Mouse (Mus musculus) intestine, embryonic 16.5 days (tissue): Measurements from ENCODE around the gene Fbxl5. TPM values are rescaled to one million over a fixed set of nuclear protein-coding genes. Genes with fewer than 3 reads are reported as not detected.

Experiments
- ATAC-seq: fragments of 200-750 bp; cut with Nextera tagmentation; 2 replicates; pipeline ENCODE4 v1.8.0; 2017; ENCODE audit warnings: moderate TSS enrichment, moderate library complexity
- H3K27ac ChIP-seq: fragments of 300-500 bp; sonication (generic); 2 replicates; pipeline ENCODE4 v1.5.1; 2014; ENCODE audit warnings: mild to moderate bottlenecking, low read length
- H3K27me3 ChIP-seq: fragments of 300-500 bp; sonication (generic); replicated peaks from 2 replicates; pipeline ENCODE4 v1.6.1; 2014; ENCODE audit warnings: low read length, control low read depth, mixed read lengths; ENCODE audit not compliant: control insufficient read depth, insufficient read depth
- H3K36me3 ChIP-seq: fragments of 300-500 bp; sonication (generic); 2 replicates; pipeline ENCODE4 v1.6.1; 2014; ENCODE audit warnings: low read length, control low read depth; ENCODE audit not compliant: control insufficient read depth, insufficient read depth
- H3K4me1 ChIP-seq: fragments of 300-500 bp; sonication (generic); 2 replicates; pipeline ENCODE4 v1.6.1; 2014; ENCODE audit warnings: low read length, control low read depth, mixed read lengths; ENCODE audit not compliant: control insufficient read depth, insufficient read depth
- H3K4me2 ChIP-seq: fragments of 300-500 bp; sonication (generic); 2 replicates; pipeline ENCODE4 v1.6.1; 2014; ENCODE audit warnings: low read depth, low read length, control low read depth
- H3K4me3 ChIP-seq: fragments of 300-500 bp; sonication (generic); 2 replicates; pipeline ENCODE4 v1.5.1; 2014; ENCODE audit warnings: mild to moderate bottlenecking, low read length
- H3K9ac ChIP-seq: fragments of 300-500 bp; sonication (generic); 2 replicates; pipeline ENCODE4 v1.6.1; 2014; ENCODE audit warnings: low read depth, low read length
- H3K9me3 ChIP-seq: fragments of 300-500 bp; sonication (generic); 2 replicates; pipeline ENCODE4 v1.6.1; 2016; ENCODE audit warnings: low read length, control low read depth; ENCODE audit not compliant: control insufficient read depth
- WGBS: fragments of 180-500 bp; shearing (Covaris S2); extraction: QIAGEN DNeasy Blood & Tissue Kit; methylation state at CpG from one replicate; pipeline ENCODE4 v1.1.7; 2014; 5-methylcytosine and 5-hydroxymethylcytosine counted together
- polyA plus RNA-seq: library from polyadenylated mRNA; unstranded; fragments of >200 nt; fragmentation: Nextera tagmentation; extraction: Ambion mirVana; gene quantifications from 2 replicates; pipeline ENCODE4 v1.2.1, GENCODE M21; 2015

Gene Fbxl5
- polyA plus RNA-seq, 1 experiment from 2014 or later, result 57.1 TPM

DNA sequence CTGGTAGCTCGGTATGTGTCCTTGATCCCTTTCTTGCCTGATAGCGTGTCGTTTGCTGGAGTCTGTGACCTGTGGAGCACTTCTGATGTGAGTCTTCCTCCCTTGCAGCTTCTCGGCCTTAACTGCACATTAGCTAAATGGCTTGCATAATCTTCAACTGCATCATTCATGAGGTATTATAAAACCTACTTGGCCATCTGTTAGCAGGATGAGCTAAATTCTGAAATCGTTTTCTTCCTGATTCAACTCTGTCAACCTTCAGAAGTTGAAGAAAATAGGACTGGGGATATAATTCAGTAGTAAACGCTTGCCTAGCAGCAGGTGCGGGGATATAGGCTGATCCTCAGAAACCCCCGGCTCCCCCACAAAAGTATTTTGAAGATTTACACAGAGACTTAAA, 89.1 kb downstream of the Fbxl5 start:
- Histone ChIP-seq H3K27ac (no peak overlapping the region), H3K9me3 (no peaks in the 10 kb centered on the region), H3K4me2 (no peak overlapping the region), H3K36me3 (no peaks in the 10 kb centered on the region), H3K4me1 (no peaks in the 10 kb centered on the region), H3K4me3 (no peak overlapping the region), H3K9ac (no peak overlapping the region), H3K27me3 (no peaks in the 10 kb centered on the region)
- 79% methylated on average over 8 of the region's 8 CpGs for WGBS
- ATAC-seq, result no peak

DNA sequence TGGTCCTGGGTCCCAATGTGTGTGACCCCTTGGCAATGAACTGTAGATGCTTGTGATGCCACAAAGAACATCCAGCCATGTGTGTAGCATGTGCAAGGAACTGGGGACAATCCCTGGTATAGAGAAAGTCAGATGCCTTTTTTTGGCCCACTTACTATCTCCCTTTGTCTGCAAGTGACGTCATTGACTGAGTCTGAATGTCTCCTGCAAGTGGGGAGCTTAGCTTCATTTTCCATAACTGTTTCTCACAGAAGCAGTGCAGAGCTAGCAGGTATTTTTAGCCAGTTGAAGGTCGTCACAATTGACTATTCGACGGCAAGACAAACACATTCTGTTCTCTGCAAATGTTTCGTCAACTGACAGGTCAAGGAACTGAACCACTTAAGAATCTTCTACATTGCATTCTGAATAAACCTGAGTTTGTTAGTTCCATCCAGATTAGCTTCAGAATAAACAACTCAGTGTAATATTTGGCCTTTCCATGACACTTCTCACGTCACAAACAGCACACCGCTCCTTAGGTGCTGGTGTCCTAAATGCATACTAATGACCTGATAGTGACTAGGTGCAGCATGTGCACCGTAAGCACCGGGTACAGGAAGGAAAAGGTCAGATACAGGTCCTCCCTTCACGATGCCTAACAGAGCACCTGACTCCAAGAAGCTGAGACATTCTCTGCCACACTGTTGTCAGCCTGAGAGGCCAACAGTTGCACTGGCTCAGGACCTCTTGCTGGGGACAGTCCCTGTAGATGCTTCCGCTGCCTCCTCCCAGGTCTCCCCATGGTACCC, 92.9 kb downstream of the Fbxl5 start:
- 80% methylated on average over 11 of the region's 11 CpGs for WGBS

GRCm38 (mm10) chr5:43723830-43724229, 97.6 kb downstream of the Fbxl5 start:
- no peak for ATAC-seq
- Histone ChIP-seq H3K4me3 (no peak overlapping the region), H3K4me2 (no peak overlapping the region), H3K36me3 (no peaks in the 10 kb centered on the region), H3K27ac (no peak overlapping the region), H3K27me3 (no peaks in the 10 kb centered on the region), H3K9ac (no peak overlapping the region), H3K9me3 (no peaks in the 10 kb centered on the region), H3K4me1 (no peaks in the 10 kb centered on the region)
- WGBS, result 86% methylated on average over 7 of the region's 7 CpGs

More for the DNA sequence above, 92.9 kb downstream of the Fbxl5 start:
- no peak overlapping the region for H3K27ac ChIP-seq
- H3K9me3 ChIP-seq, result no peaks in the 10 kb centered on the region
- no peak overlapping the region for H3K4me3 ChIP-seq
- no peak for ATAC-seq
- H3K27me3 ChIP-seq, result no peaks in the 10 kb centered on the region
- no peaks in the 10 kb centered on the region for H3K4me1 ChIP-seq
- no peak overlapping the region for H3K4me2 ChIP-seq
- H3K9ac ChIP-seq, result no peak overlapping the region
- no peaks in the 10 kb centered on the region for H3K36me3 ChIP-seq

- 93% methylated on average over 6 of the region's 6 CpGs for WGBS
- H3K4me2 ChIP-seq, result no peak overlapping the region
- no peaks in the 10 kb centered on the region for H3K27me3 ChIP-seq
- ATAC-seq, result no peak
- H3K9me3 ChIP-seq, result no peaks in the 10 kb centered on the region
- no peak overlapping the region for H3K27ac ChIP-seq
- 0 out of 2 replicates have a peak, but pooled peaks cover 1% of the 10 kb centered on the region for H3K36me3 ChIP-seq
- H3K9ac ChIP-seq, result no peak overlapping the region
- H3K4me3 ChIP-seq, result no peak overlapping the region
- no peaks in the 10 kb centered on the region for H3K4me1 ChIP-seq
These were observed 99.0 kb downstream of the Fbxl5 start for GRCm38 (mm10) chr5:43722452-43722783.

DNA sequence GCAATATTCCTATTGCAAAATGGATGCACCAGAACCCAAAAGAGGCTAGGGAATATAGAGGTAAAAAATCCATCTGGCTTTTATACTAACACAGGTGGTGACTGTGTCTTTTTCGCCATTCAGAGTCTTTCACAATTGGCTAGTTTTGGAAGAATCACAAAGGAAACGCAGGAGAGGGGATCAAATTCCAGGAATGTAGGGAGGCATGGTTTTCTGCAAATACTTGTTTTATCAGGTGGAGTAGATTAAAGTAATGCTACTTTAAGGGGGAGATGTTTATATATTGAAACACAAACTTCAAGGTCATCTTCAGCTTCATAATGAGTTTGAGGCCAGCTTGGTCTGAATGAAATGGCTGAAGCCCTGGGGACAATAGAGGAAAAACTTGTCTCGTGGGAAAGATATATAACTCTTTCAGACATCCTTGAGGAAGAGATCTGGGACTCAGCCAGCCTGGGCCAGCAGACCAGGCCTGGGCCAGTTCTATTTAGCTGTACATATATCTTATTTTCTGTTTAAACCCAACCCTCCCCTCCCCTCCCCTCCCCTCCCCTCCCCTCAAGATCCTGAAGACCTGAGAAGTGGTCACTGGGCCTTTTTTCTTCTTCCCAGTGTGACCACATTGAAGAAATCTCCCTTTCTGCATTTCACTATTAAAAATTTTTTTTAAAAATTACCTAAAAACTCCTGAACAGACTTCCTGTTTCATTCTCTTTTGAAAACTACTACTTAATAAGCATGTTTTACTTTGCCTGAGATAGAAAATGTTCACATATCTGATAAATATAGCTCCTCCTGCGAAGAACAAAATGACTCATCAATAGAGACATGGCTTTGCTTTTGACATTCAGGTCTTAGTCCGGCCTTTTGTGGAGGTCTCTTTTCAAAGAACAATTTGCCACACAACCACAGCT, 99.6 kb downstream of the Fbxl5 start:
- H3K9ac ChIP-seq, result no peak overlapping the region
- H3K4me1 ChIP-seq, result no peaks in the 10 kb centered on the region
- H3K9me3 ChIP-seq, result no peaks in the 10 kb centered on the region
- H3K4me3 ChIP-seq, result no peak overlapping the region
- no peak for ATAC-seq
- 76% methylated on average over 5 of the region's 5 CpGs for WGBS
- no peaks in the 10 kb centered on the region for H3K27me3 ChIP-seq
- H3K4me2 ChIP-seq, result no peak overlapping the region
- H3K27ac ChIP-seq, result no peak overlapping the region
- H3K36me3 ChIP-seq, result 0 out of 2 replicates have a peak, but pooled peaks cover 4% of the 10 kb centered on the region

- no peak for ATAC-seq
- no peaks in the 10 kb centered on the region for H3K4me1 ChIP-seq
- H3K36me3 ChIP-seq, result peaks cover 15% of the 10 kb centered on the region
- no peak overlapping the region for H3K27ac ChIP-seq
- H3K9ac ChIP-seq, result no peak overlapping the region
- H3K4me2 ChIP-seq, result no peak overlapping the region
- no peaks in the 10 kb centered on the region for H3K9me3 ChIP-seq
- no peaks in the 10 kb centered on the region for H3K27me3 ChIP-seq
- no peak overlapping the region for H3K4me3 ChIP-seq
These were observed 122.2 kb downstream of the Fbxl5 start for GRCm38 (mm10) chr5:43699240-43699639.

GRCm38 (mm10) chr5:43697133-43697532, 124.3 kb downstream of the Fbxl5 start:
- ATAC-seq, result no peak

More at GRCm38 (mm10) chr5:43697133-43697532, 124.3 kb downstream of the Fbxl5 start:
- no peaks in the 10 kb centered on the region for H3K9me3 ChIP-seq
- no peak overlapping the region for H3K4me2 ChIP-seq
- 90% methylated on average over 3 of the region's 3 CpGs for WGBS
- peaks cover 9% of the 10 kb centered on the region for H3K36me3 ChIP-seq
- H3K27me3 ChIP-seq, result no peaks in the 10 kb centered on the region
- no peak overlapping the region for H3K9ac ChIP-seq
- no peak overlapping the region for H3K4me3 ChIP-seq
- no peaks in the 10 kb centered on the region for H3K4me1 ChIP-seq
- no peak overlapping the region for H3K27ac ChIP-seq

Other genes with a start within 250 kb of the Fbxl5 start
- 8.1 and 8.7 TPM in 2 replicates for gene Cc2d2a, start 159.3 kb downstream of the Fbxl5 start, polyA plus RNA-seq
- 1.1 and 2.9 TPM in 2 replicates for gene Bst1, start 2.8 kb downstream of the Fbxl5 start, polyA plus RNA-seq
- 12.6 and 14.4 TPM in 2 replicates for gene Cd38, start 46.9 kb upstream of the Fbxl5 start, polyA plus RNA-seq
- not detected in 2 replicates for gene Gm7879, start 91.5 kb upstream of the Fbxl5 start, polyA plus RNA-seq
- 135 and 144 TPM in 2 replicates for gene Fgfbp1, start 160.1 kb upstream of the Fbxl5 start, polyA plus RNA-seq